8 mouse cellular contexts compared by ENCODE assay signal in the genomic region with DNA sequence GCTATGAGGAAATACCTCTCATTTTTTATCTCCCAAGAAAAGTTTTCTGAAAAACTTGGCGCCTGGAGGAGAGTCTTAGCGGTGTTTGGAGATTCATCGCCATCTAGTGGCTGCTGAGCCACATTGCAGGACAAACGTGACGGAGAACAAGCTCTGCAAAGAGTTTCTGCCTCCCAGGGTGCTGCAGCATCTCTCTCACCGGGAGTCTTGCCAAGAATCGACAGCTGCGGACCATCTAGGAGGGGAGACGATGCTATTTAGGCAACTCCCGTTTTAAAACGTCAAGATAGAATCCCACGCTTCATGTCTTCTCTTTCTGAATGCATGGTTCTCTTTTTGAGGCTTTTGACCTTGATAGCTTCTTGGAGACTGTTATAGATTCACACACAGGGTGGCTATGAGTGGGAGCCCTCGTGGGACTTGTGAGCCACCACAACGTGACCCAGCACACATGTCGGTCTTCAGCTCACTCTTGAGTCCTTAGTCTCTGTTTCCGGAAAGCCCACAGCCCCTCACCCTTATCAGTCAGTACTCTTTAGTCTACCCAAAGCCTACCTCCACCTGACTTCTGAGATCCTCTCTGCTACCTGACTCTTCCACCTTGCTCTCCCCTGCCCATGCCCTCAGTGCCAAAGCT.
DNase-seq lines count a peak whose midpoint lies in the region; TF ChIP-seq lines count a peak whose summit lies in the region.

No protein-coding gene starts in this region.

- TF ChIP-seq POLR2A in cortical plate, adult 2 months (IDR thresholded peaks at IDR 0.05; ENCODE audit: extremely low read depth, insufficient read depth, low read length), result no peak

- H3K4me3 ChIP-seq in cortical plate, adult 2 months (ENCODE audit: insufficient read depth, low read length), result no peak overlapping the region
- peak overlapping the region; percentile 71 for H3K4me3 ChIP-seq in megakaryocyte, embryonic 14.5 days (replicated peaks)

- H3K9me3 ChIP-seq in megakaryocyte, embryonic 14.5 days, result peaks cover 8% of the 10 kb centered on the region; the same call in 1 of the 2 replicates

- peaks cover 2% of the 10 kb centered on the region; the same call in 1 of the 2 replicates for H3K4me1 ChIP-seq in cortical plate, adult 2 months (ENCODE audit: control insufficient read depth, insufficient read depth, low read length)
- peaks cover 12% of the 10 kb centered on the region for H3K4me1 ChIP-seq in megakaryocyte, embryonic 14.5 days

- no peaks in the 10 kb centered on the region for H3K36me3 ChIP-seq in megakaryocyte, embryonic 14.5 days (replicated peaks; ENCODE audit: low read length)

- peak; percentile 76 for TF ChIP-seq CTCF in cortical plate, adult 2 months (IDR thresholded peaks at IDR 0.05; ENCODE audit: extremely low read depth, insufficient read depth, low read length)

- intact Hi-C loops in gastrocnemius, postnatal 14 days (cut with DNase I; ENCODE audit: low total_unique reads), result no loop called here

- H3K27me3 ChIP-seq in megakaryocyte, embryonic 14.5 days (replicated peaks), result peaks cover 12% of the 10 kb centered on the region

- peak; percentile 90 for DNase-seq in ZHBTc4 (ENCODE audit: low read depth, low spot score)
- DNase-seq in gastrocnemius, postnatal 14 days, result peak; percentile 87
- DNase-seq in induced T-regulatory cell, adult 2 months (ENCODE audit: low read depth), result peak; percentile 70
- peak; percentile 67 to 86 for DNase-seq in left cerebral cortex, adult 8-10 months (ENCODE audit: low spot score in 2 of 2)
- peak; percentile 97 for DNase-seq in right cerebral cortex, postnatal 10 days (ENCODE audit: low spot score in 2 of 2)
- peak; percentile 72 for DNase-seq in urinary bladder, postnatal 25 days (ENCODE audit: low spot score)

- no peak overlapping the region for H3K27ac ChIP-seq in cortical plate, adult 2 months (ENCODE audit: insufficient read depth, low read length)
